Mouse (Mus musculus) mature B cell (primary cell): Measurements from ENCODE around the gene Trim28.

Experiments used
- in situ Hi-C: fragments of 300-500 bp; cut with MboI; formaldehyde crosslinking; loops from 2 replicates; pipeline ENCODE4 v1.14.3; 2019

Gene Trim28

GRCm38 (mm10) chr7:13033451-13034147, 34.7 kb downstream of the Trim28 start:
- in situ Hi-C loops, result no loop called here

- in situ Hi-C loops, result no loop called here
Measured at GRCm38 (mm10) chr7:13034148-13034977, 35.4 kb downstream of the Trim28 start, which contains the start of gene Chmp2a. TSS of gene Chmp2a (minus strand) at chr7:13034807.

- in situ Hi-C loops, result no loop called here
Measured at GRCm38 (mm10) chr7:13035211-13035855, 36.4 kb downstream of the Trim28 start.

GRCm38 (mm10) chr7:13036806-13037205, 37.9 kb downstream of the Trim28 start:
- in situ Hi-C loops, result no loop called here

- in situ Hi-C loops, result no loop called here
Measured at GRCm38 (mm10) chr7:13037366-13037765, 38.5 kb downstream of the Trim28 start.

- in situ Hi-C loops, result no loop called here
Measured at GRCm38 (mm10) chr7:13037901-13038555, 39.1 kb downstream of the Trim28 start, which contains the start of gene Ube2m. TSS of gene Ube2m (minus strand) at chr7:13038275.

GRCm38 (mm10) chr7:13038621-13039169, 39.8 kb downstream of the Trim28 start:
- in situ Hi-C loops, result no loop called here

GRCm38 (mm10) chr7:13039181-13039580, 40.3 kb downstream of the Trim28 start:
- in situ Hi-C loops, result no loop called here

- in situ Hi-C loops, result loop anchor here (5.0 kb wide), 1 partner anchor 34 kb away; no protein-coding TSS in a partner anchor
Measured at GRCm38 (mm10) chr7:13041256-13041655, 42.3 kb downstream of the Trim28 start.

- in situ Hi-C loops, result loop anchor here (5.0 kb wide), 1 partner anchor 35 kb away; no protein-coding TSS in a partner anchor
Measured at GRCm38 (mm10) chr7:13042511-13042910, 43.6 kb downstream of the Trim28 start.

GRCm38 (mm10) chr7:13043120-13043444, 44.2 kb downstream of the Trim28 start:
- in situ Hi-C loops, result loop anchor here (5.0 kb wide), 1 partner anchor 36 kb away; no protein-coding TSS in a partner anchor

GRCm38 (mm10) chr7:13043445-13044253, 44.7 kb downstream of the Trim28 start:
- in situ Hi-C loops, result loop anchor here (5.0 kb wide), 1 partner anchor 36 kb away; no protein-coding TSS in a partner anchor

GRCm38 (mm10) chr7:13044254-13044625, 45.3 kb downstream of the Trim28 start:
- in situ Hi-C loops, result loop anchor here (5.0 kb wide), 1 partner anchor 37 kb away; no protein-coding TSS in a partner anchor

- in situ Hi-C loops, result no loop called here
Measured at GRCm38 (mm10) chr7:13046084-13046483, 47.2 kb downstream of the Trim28 start.

- in situ Hi-C loops, result no loop called here
Measured at GRCm38 (mm10) chr7:13053001-13053400, 54.1 kb downstream of the Trim28 start.

- in situ Hi-C loops, result no loop called here
Measured at GRCm38 (mm10) chr7:13053501-13053900, 54.6 kb downstream of the Trim28 start.

- in situ Hi-C loops, result no loop called here
Measured at GRCm38 (mm10) chr7:13053961-13054286, 55.0 kb downstream of the Trim28 start.

GRCm38 (mm10) chr7:13054287-13055010, 55.5 kb downstream of the Trim28 start, which contains the start of gene Mzf1:
TSS of gene Mzf1 (minus strand) at chr7:13054764.
- in situ Hi-C loops, result no loop called here

- in situ Hi-C loops, result no loop called here
Measured at GRCm38 (mm10) chr7:13056913-13057700, 58.2 kb downstream of the Trim28 start.
